Mouse (Mus musculus) adrenal gland, postnatal 0 days (tissue): ENCODE data around the gene Mier3. TPM values are rescaled to one million over a fixed set of nuclear protein-coding genes. Genes with fewer than 3 reads are reported as not detected.

Experiments used
- polyA plus RNA-seq: library from polyadenylated mRNA; unstranded; fragments of >200 nt; fragmentation: Nextera tagmentation; extraction: Ambion mirVana; gene quantifications from 2 replicates; pipeline ENCODE4 v1.2.1, GENCODE M21; 2015

The Mier3 gene
- 10.4 and 14.2 TPM in 2 replicates for polyA plus RNA-seq

DNA sequence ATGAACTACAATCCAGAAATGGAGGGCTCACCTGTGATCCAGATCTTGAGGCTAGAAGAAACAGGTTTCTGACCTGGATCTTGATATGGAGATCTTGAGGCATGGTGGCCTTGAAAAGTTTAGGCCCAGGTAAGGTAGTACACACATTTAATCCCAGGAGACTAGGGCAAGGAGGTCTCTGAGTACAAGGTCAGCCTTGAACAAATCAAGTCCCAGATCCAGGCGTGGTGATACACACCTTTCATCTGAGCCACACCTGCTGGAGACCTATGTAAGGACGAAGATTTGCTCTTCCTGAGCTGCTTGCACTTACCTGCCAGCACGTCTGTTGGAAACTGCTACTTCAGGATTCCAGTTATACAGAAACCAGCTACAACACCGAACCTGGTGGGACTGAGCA, at the start of gene Mier3:
TSS of gene Mier3 (plus strand) at position 301 of the 400 bp plus-strand sequence.

Other genes with a start within 250 kb of the Mier3 start
- 64.0 and 75.3 TPM in 2 replicates for gene Gpbp1, start 190.9 kb upstream of the Mier3 start, polyA plus RNA-seq
- not detected in 2 replicates for gene Gm49496, start 131.0 kb upstream of the Mier3 start, polyA plus RNA-seq
- not detected in 2 replicates for gene Gm10198, start 88.2 kb upstream of the Mier3 start, polyA plus RNA-seq
- gene Map3k1, start 128.0 kb downstream of the Mier3 start, polyA plus RNA-seq, result 12.6 and 19.7 TPM in 2 replicates